Mouse (Mus musculus): ENCODE data around the gene Flt3l. TPM values are rescaled to one million over a fixed set of nuclear protein-coding genes. Genes with fewer than 3 reads are reported as not detected.

Gene Flt3l
- polyA plus RNA-seq (2017; shearing (Covaris generic)), result 220 TPM

GRCm38 (mm10) chr7:45135993-45136567 lies at the start of gene Flt3l, which contains the start of gene Gm45713:
Gene Flt3l, minus strand, starts transcription at chr7:45136432.
Gene Gm45713, minus strand, starts transcription at chr7:45136231.

DNA sequence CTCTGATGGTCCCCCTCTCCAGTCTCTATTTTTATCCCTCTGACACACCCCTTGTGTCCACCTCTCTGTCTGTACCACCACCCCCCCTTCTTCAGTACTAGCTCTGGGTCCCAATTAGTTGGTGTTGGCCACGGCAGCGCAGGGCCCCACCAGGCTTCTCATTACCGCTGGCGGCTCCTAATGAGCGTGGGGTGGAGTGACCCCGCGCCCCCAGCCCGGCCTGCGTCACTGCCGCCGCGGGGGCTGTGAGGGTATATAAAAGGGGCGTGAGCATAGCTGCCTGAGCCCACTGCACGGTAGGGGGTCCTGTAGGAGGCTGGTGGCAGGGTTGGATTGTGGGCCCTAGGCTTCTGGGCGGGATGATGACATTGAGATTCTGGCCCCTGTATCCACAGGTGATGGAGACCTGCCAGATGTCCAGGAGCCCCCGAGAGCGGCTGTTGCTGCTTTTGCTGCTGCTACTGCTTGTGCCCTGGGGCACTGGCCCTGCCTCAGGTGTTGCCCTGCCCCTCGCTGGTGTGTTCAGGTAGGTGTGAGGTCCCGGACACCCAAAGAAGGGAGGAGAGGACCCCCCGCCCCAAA lies 44.8 kb upstream of the Flt3l start, which contains the start of gene Pth2:
TSS of gene Pth2 (plus strand) at position 100 of the 582 bp plus-strand sequence.

DNA sequence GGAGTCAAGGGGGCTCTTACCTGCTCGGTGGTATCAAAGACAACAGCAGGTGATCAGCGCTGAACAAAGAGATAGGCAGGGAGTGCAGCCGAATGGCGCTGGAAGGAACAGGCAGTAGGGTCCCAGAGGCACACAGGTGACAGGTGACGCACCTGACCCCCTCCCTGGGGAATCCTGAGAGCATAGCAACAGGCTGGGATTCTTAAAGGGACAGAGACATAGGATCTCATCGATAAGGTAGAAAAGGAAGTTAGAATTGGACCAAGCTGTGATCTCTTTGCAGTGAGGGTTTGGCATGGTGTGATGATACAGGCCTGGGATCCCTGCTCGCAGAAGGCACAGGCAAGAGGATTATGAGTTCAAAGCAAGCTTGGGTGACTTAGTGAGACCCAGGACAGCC lies 43.2 kb upstream of the Flt3l start, which contains the start of gene Gfy:
TSS of gene Gfy (minus strand) at position 101 of the 400 bp plus-strand sequence.

DNA sequence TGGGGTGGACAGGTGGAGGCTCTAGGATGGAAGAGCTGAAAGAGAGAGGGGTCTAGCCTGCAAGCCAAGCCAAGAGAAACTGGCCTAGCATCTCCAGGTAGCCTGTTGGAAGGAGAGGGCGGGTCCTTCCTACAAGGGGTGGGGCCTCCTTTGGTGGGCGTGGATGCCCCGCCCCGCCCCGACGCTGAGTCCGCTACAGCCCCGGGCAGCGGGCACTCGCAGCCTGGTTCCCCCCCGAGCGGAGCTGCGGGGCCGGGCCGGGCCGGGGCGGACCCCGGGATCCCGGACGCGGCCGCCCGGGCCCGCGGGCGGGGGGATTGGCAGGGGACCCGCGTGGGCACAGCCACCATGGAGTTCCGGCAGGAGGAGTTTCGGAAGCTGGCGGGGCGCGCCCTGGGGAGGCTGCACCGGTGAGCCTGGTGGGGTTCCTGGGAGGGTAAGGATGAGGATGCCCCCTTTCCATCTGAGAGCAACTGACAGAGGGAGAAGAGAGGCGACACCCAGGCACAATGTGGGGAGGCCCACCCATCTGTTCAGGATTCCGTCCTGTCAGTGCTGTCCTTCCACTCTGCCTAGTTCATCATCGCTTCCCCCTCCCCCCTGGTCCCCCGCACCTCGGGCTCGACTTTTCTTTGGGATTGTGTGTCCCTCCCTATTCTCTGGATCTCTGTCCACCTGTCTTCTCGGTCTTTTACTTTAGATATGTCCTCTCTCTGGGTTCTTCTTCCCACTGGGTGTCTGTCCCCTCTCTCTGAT lies 27.7 kb upstream of the Flt3l start, which contains the start of gene Slc17a7:
TSS of gene Slc17a7 (plus strand) at position 215 of the 756 bp plus-strand sequence.

DNA sequence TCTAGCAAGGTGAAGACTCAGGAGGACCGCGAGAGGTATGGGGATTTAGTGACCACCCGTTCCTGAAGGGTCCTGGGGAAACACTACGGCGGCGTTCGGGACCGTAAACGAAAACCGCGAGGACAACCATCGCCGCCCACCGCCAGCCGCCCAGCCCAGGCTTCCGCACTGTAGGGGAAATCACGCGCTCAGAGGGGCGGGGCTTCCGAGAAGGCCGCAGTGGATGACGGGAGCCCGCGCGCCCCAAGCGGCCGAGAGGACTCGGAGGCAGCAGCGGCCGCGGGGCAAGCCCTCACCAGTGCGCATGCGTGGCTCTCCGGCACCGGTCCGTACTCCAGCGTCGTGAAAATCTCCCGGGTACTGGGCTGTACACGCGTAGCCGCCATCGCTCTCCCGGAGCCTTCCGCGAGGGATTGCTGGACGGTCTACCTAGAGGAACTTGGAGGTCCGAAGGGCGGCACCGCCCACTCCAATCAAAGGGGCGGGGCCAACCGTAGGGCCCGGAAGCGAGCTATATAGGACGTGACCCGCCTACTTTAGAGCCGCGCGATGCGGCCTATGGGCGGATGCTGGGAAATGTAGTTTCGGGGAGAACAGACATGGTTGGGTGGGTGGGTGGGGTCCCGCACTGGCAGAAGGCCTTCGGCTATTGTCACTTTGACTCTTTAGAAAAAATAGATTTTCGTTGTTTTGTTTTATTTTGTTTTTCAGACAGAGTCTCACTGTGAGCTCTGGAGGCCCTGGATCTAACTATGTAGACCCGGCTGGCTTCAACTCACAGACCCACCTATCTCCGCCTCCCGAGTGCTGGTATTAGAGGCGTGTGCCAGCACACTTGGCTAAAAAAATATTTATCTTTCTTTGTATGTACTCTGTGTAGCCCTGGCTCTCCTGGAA lies 18.1 kb upstream of the Flt3l start, which contains the start of the genes Pih1d1 and Aldh16a1:
TSS of gene Pih1d1 (plus strand) at position 208 of the 897 bp plus-strand sequence.
TSS of gene Aldh16a1 (minus strand) at position 489 of the 897 bp plus-strand sequence.

GRCm38 (mm10) chr7:45128624-45129246 lies 7.5 kb downstream of the Flt3l start, which contains the start of gene Rpl13a:
Gene Rpl13a, minus strand, starts transcription at chr7:45128761.

DNA sequence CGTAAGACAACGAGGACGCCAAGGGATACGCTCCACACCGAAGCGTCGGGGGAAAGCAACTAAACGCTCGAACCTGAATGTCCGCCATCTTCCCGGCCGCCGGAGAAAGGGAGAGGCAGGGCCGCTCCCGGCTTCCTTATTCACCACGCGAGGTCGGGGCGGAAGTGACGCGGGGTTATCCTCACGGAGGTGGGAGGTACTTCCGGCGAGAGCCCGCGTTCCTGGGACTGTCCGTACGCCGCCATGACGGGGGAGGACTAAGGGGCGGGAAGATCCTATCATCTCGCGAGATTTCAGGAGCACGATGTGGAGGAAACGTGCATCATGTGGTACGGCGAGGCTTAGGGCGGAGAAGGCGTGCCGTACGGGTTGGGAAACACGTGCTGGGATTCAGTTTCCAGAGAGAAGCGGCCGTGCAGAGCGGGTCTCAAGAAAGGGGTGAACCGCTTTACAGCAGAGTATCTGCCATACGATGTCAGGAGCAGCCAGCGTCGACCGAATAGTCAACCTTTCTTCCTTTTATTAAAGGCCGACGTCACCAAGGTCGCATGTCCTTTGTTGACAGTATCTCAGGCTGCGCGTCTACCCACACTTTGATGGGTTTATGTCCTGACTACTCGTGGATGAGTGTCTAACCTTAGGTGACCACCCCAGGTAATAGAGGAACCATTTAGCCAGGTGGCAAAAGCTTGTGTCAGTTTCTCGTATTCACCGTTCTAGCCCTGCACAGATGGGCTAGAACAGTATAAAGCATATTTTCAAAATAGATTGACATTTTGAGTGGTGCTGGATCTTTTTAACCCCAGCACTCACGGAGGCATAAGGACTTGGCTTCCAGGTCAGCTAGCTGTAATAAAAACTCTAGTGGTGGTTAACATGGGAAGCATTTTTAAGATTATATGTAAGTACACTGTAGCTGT lies 11.7 kb downstream of the Flt3l start, which contains the start of gene Rps11:
TSS of gene Rps11 (minus strand) at position 216 of the 920 bp plus-strand sequence.

GRCm38 (mm10) chr7:45103652-45104180 lies 32.5 kb downstream of the Flt3l start, which contains the start of gene Fcgrt:
Gene Fcgrt, minus strand, starts transcription at chr7:45103851.

GRCm38 (mm10) chr7:45092048-45092447 lies 44.2 kb downstream of the Flt3l start, which contains the start of gene Rcn3:
Gene Rcn3, minus strand, starts transcription at chr7:45092221.

Other genes starting within 250 kb of the Flt3l start
- gene Med25, start 243.7 kb downstream of the Flt3l start, polyA plus RNA-seq (2017; shearing (Covaris generic)), result 40.3 TPM
- 48.2 TPM for gene Fuz, start 240.4 kb downstream of the Flt3l start, polyA plus RNA-seq (2017; shearing (Covaris generic))
- gene Ap2a1, start 206.9 kb downstream of the Flt3l start, polyA plus RNA-seq (2017; shearing (Covaris generic)), result 33.7 TPM
- not detected for gene Tsks, start 193.2 kb downstream of the Flt3l start, polyA plus RNA-seq (2017; shearing (Covaris generic))
- 0.42 TPM for gene Cpt1c, start 161.6 kb downstream of the Flt3l start, polyA plus RNA-seq (2017; shearing (Covaris generic))
- 182 TPM for gene Prmt1, start 149.9 kb downstream of the Flt3l start, polyA plus RNA-seq (2017; shearing (Covaris generic))
- 257 TPM for gene Irf3, start 138.8 kb downstream of the Flt3l start, polyA plus RNA-seq (2017; shearing (Covaris generic))
- gene Bcl2l12, start 137.7 kb downstream of the Flt3l start, polyA plus RNA-seq (2017; shearing (Covaris generic)), result 32.8 TPM
- 30.0 TPM for gene Scaf1, start 120.1 kb downstream of the Flt3l start, polyA plus RNA-seq (2017; shearing (Covaris generic))
- gene Rras, start 118.5 kb downstream of the Flt3l start, polyA plus RNA-seq (2017; shearing (Covaris generic)), result 8.7 TPM
- 4.7 TPM for gene Prr12, start 83.6 kb downstream of the Flt3l start, polyA plus RNA-seq (2017; shearing (Covaris generic))
- gene Nosip, start 74.0 kb downstream of the Flt3l start, polyA plus RNA-seq (2017; shearing (Covaris generic)), result 126 TPM
- gene Prrg2, start 73.8 kb downstream of the Flt3l start, polyA plus RNA-seq (2017; shearing (Covaris generic)), result 3.9 TPM
- 124 TPM for gene Rcn3, start 44.2 kb downstream of the Flt3l start, polyA plus RNA-seq (2017; shearing (Covaris generic))
- 6.3 TPM for gene Fcgrt, start 32.6 kb downstream of the Flt3l start, polyA plus RNA-seq (2017; shearing (Covaris generic))
- gene Rps11, start 12.0 kb downstream of the Flt3l start, polyA plus RNA-seq (2017; shearing (Covaris generic)), result 3,104 TPM
- 2,649 TPM for gene Rpl13a, start 7.7 kb downstream of the Flt3l start, polyA plus RNA-seq (2017; shearing (Covaris generic))
- not detected for gene Gm45713, start 201 bp downstream of the Flt3l start, polyA plus RNA-seq (2017; shearing (Covaris generic))
- 55.1 TPM for gene Pih1d1, start 17.9 kb upstream of the Flt3l start, polyA plus RNA-seq (2017; shearing (Covaris generic))
- 64.8 TPM for gene Aldh16a1, start 18.2 kb upstream of the Flt3l start, polyA plus RNA-seq (2017; shearing (Covaris generic))
- gene Slc17a7, start 27.5 kb upstream of the Flt3l start, polyA plus RNA-seq (2017; shearing (Covaris generic)), result not detected
- not detected for gene Gfy, start 43.1 kb upstream of the Flt3l start, polyA plus RNA-seq (2017; shearing (Covaris generic))
- not detected for gene Pth2, start 44.6 kb upstream of the Flt3l start, polyA plus RNA-seq (2017; shearing (Covaris generic))
- 0.12 TPM for gene Ccdc155, start 68.5 kb upstream of the Flt3l start, polyA plus RNA-seq (2017; shearing (Covaris generic))
- gene Dkkl1, start 75.7 kb upstream of the Flt3l start, polyA plus RNA-seq (2017; shearing (Covaris generic)), result 16.3 TPM
- 3.0 TPM for gene Tead2, start 79.3 kb upstream of the Flt3l start, polyA plus RNA-seq (2017; shearing (Covaris generic))
- gene Cd37, start 102.7 kb upstream of the Flt3l start, polyA plus RNA-seq (2017; shearing (Covaris generic)), result 641 TPM
- not detected for gene Slc6a16, start 104.7 kb upstream of the Flt3l start, polyA plus RNA-seq (2017; shearing (Covaris generic))
- not detected for gene Slc6a21, start 141.1 kb upstream of the Flt3l start, polyA plus RNA-seq (2017; shearing (Covaris generic))
- 11.7 TPM for gene Trpm4, start 197.3 kb upstream of the Flt3l start, polyA plus RNA-seq (2017; shearing (Covaris generic))
- gene Hrc, start 198.9 kb upstream of the Flt3l start, polyA plus RNA-seq (2017; shearing (Covaris generic)), result not detected
- 0.12 TPM for gene Ppfia3, start 230.6 kb upstream of the Flt3l start, polyA plus RNA-seq (2017; shearing (Covaris generic))
- gene Lin7b, start 234.2 kb upstream of the Flt3l start, polyA plus RNA-seq (2017; shearing (Covaris generic)), result 0.89 TPM